Mouse (Mus musculus) liver, adult 2 months (tissue): ENCODE measurements at regions not wholly inside any gene's neighbourhood (a gene's known extent, or its start where the extent isn't known, plus 50 kb on each side); places are given as distances from the start of the nearest gene placed in this dataset.

Experiments
- CTCF ChIP-seq: fragments of 200-500 bp; IDR thresholded peaks from 2 replicates; pipeline ENCODE4 v1.5.1; 2011; ENCODE audit warnings: low read depth, low read length, control low read depth
- POLR2A ChIP-seq: fragments of 200-500 bp; IDR thresholded peaks from 2 replicates; pipeline ENCODE4 v1.6.1; 2011; ENCODE audit warnings: low read length, control low read depth; ENCODE audit not compliant: insufficient read depth; ENCODE audit errors: extremely low read depth

DNA sequence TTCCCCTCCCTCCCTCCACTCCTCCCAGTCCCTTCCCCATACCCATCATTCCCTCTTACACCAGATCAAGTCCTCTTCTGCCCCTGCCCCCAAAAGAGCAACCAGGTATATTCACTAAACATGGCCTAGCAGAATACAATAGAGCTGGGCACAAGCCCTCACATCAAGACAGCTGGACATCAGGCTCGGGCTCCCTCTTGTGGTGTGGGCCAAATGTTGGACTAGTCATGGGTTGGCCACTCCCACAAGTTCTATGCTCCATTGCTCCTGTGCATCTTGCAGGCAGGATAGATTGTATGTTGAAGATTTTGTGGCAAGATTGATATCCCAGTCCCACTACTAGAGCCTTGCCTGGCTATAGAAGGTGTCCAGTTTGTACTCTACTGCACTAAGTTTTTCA is 240.6 kb upstream of the Chrm2 start:
- TF ChIP-seq POLR2A = no peak
- peak; percentile 29; the same call in 1 of the 2 replicates for TF ChIP-seq CTCF
